Mouse (Mus musculus): ENCODE results near the gene Kctd19.

DNA sequence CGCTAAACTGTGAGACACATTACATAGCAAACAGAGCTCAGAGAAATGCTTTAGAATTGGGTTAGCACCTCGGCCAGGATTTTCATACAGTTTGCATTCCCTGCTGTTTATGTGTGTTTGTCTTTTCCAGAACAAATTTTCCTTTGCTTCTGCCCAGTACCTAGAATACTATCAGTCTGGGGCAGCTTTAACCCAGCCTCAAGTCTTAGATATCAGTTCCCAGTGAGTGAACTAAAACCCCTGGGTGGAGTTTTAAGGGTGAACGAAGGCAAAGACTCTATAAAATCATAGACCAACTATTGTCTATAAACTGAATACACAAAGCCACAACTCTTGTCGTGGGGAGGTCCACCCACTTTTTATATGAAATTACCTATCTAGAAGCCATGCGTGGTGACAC lies 35.3 kb upstream of the Kctd19 start:
- TF ChIP-seq TAL1 (IDR thresholded peaks at IDR 0.05; ENCODE audit: low read length) (peak; percentile 62; the same call in 2 of the 3 replicates), GATA1 (IDR thresholded peaks at IDR 0.05; ENCODE audit: low read length) (no peak)

Data from erythroblast, embryonic 14.5 days (primary cell).